Mouse (Mus musculus) hindbrain, embryonic 10.5 days (tissue): ENCODE measurements at regions not wholly inside any gene's neighbourhood (a gene's known extent, or its start where the extent isn't known, plus 50 kb on each side); places are given as distances from the start of the nearest gene placed in this dataset.
"Not testable (repeated sequence)": the region's sequence is repeated elsewhere in the genome, so short reads cannot be mapped to it uniquely, and the experiment has no call there.

ENCODE experiments used
- DNase-seq: peaks from one replicate; pipeline ENCODE4 v3.0.0-alpha.2; 2017; ENCODE audit warnings: low spot score
- H3K27ac ChIP-seq: fragments of 300-500 bp; sonication (generic); 2 replicates; pipeline ENCODE4 v1.5.1; 2016; ENCODE audit warnings: mild to moderate bottlenecking, moderate library complexity
- H3K27me3 ChIP-seq: fragments of 300-500 bp; sonication (generic); 2 replicates; pipeline ENCODE4 v1.6.1; 2016; ENCODE audit warnings: mild to moderate bottlenecking; ENCODE audit not compliant: poor library complexity, insufficient read depth, severe bottlenecking
- H3K36me3 ChIP-seq: fragments of 300-500 bp; sonication (generic); 2 replicates; pipeline ENCODE4 v1.6.1; 2016; ENCODE audit warnings: mild to moderate bottlenecking, moderate library complexity
- H3K4me1 ChIP-seq: fragments of 300-500 bp; sonication (generic); replicated peaks from 2 replicates; pipeline ENCODE4 v1.6.1; 2016; ENCODE audit warnings: mild to moderate bottlenecking
- H3K4me3 ChIP-seq: fragments of 300-500 bp; sonication (generic); 2 replicates; pipeline ENCODE4 v1.5.1; 2016; ENCODE audit warnings: mild to moderate bottlenecking, moderate library complexity
- H3K9me3 ChIP-seq: fragments of 300-500 bp; sonication (generic); 2 replicates; pipeline ENCODE4 v1.6.1; 2016; ENCODE audit warnings: mild to moderate bottlenecking, moderate library complexity
- WGBS: fragments of 180-500 bp; shearing (Covaris S2); methylation state at CpG from one replicate; pipeline ENCODE4 v1.1.7; 2016; 5-methylcytosine and 5-hydroxymethylcytosine counted together

GRCm38 (mm10) chr13:44480128-44480527 is 249.1 kb upstream of the Jarid2 start:
- DNase-seq, result no peak
- Histone ChIP-seq H3K4me3 (no peak overlapping the region), H3K4me1 (peaks cover 8% of the 10 kb centered on the region), H3K27ac (no peak overlapping the region), H3K36me3 (no peaks in the 10 kb centered on the region), H3K9me3 (no peaks in the 10 kb centered on the region), H3K27me3 (peaks cover 11% of the 10 kb centered on the region)
- 91% methylated on average over 7 of the region's 7 CpGs for WGBS

GRCm38 (mm10) chr13:44482661-44483060 is 246.6 kb upstream of the Jarid2 start:
- no peak overlapping the region for H3K4me3 ChIP-seq
- no peak overlapping the region for H3K27ac ChIP-seq
- H3K36me3 ChIP-seq, result no peaks in the 10 kb centered on the region
- H3K4me1 ChIP-seq, result no peaks in the 10 kb centered on the region
- DNase-seq, result no peak
- no peaks in the 10 kb centered on the region for H3K9me3 ChIP-seq
- 91% methylated on average over 7 of the region's 7 CpGs for WGBS
- peaks cover 6% of the 10 kb centered on the region for H3K27me3 ChIP-seq

GRCm38 (mm10) chr13:44484582-44485329 is 244.5 kb upstream of the Jarid2 start:
- H3K9me3 ChIP-seq, result no peaks in the 10 kb centered on the region
- H3K4me1 ChIP-seq, result no peaks in the 10 kb centered on the region
- H3K4me3 ChIP-seq, result no peak overlapping the region
- no peak overlapping the region for H3K27ac ChIP-seq
- peaks cover 4% of the 10 kb centered on the region; the same call in 1 of the 2 replicates for H3K27me3 ChIP-seq
- no peaks in the 10 kb centered on the region for H3K36me3 ChIP-seq
- WGBS, result 84% methylated on average over 14 of the region's 14 CpGs
- DNase-seq, result no peak

GRCm38 (mm10) chr13:44490935-44491465 is 238.3 kb upstream of the Jarid2 start:
- Histone ChIP-seq H3K27ac (no peak overlapping the region), H3K9me3 (no peaks in the 10 kb centered on the region), H3K27me3 (no peaks in the 10 kb centered on the region), H3K4me1 (peaks cover 22% of the 10 kb centered on the region), H3K36me3 (no peaks in the 10 kb centered on the region), H3K4me3 (no peak overlapping the region)
- DNase-seq, result no peak
- 83% methylated on average over 4 of the region's 4 CpGs for WGBS

- no peak overlapping the region for H3K27ac ChIP-seq
- H3K36me3 ChIP-seq, result no peaks in the 10 kb centered on the region
- H3K27me3 ChIP-seq, result no peaks in the 10 kb centered on the region
- no peaks in the 10 kb centered on the region for H3K9me3 ChIP-seq
- DNase-seq, result no peak
- peaks cover 27% of the 10 kb centered on the region for H3K4me1 ChIP-seq
- 71% methylated on average over 3 of the region's 3 CpGs for WGBS
- no peak overlapping the region for H3K4me3 ChIP-seq
Measured at GRCm38 (mm10) chr13:44493884-44494283, 235.4 kb upstream of the Jarid2 start.

- 86% methylated on average over 10 of the region's 10 CpGs for WGBS
- no peak for DNase-seq
- no peaks in the 10 kb centered on the region; the same call in 1 of the 2 replicates for H3K27me3 ChIP-seq
- H3K27ac ChIP-seq, result no peak overlapping the region
- H3K36me3 ChIP-seq, result no peaks in the 10 kb centered on the region
- H3K4me3 ChIP-seq, result no peak overlapping the region
- H3K9me3 ChIP-seq, result no peaks in the 10 kb centered on the region
- H3K4me1 ChIP-seq, result peaks cover 27% of the 10 kb centered on the region
Measured at GRCm38 (mm10) chr13:44495450-44495849, 233.8 kb upstream of the Jarid2 start.

- DNase-seq, result no peak
- H3K27ac ChIP-seq, result no peak overlapping the region
- WGBS, result 69% methylated on average over 9 of the region's 9 CpGs
- H3K9me3 ChIP-seq, result no peaks in the 10 kb centered on the region
- peaks cover 22% of the 10 kb centered on the region for H3K4me1 ChIP-seq
- H3K27me3 ChIP-seq, result no peaks in the 10 kb centered on the region; the same call in 1 of the 2 replicates
- H3K4me3 ChIP-seq, result no peak overlapping the region
- H3K36me3 ChIP-seq, result no peaks in the 10 kb centered on the region
Measured at GRCm38 (mm10) chr13:44496596-44496995, 232.7 kb upstream of the Jarid2 start.

- H3K9me3 ChIP-seq, H3K4me3 ChIP-seq, H3K27me3 ChIP-seq, H3K36me3 ChIP-seq, H3K27ac ChIP-seq, DNase-seq: not testable (repeated sequence)
- H3K4me1 ChIP-seq, result peaks cover 16% of the 10 kb centered on the region
- 86% methylated on average over 5 of the region's 5 CpGs for WGBS
Measured at GRCm38 (mm10) chr13:44500896-44501295, 228.4 kb upstream of the Jarid2 start.

- Histone ChIP-seq H3K27me3 (peaks cover 16% of the 10 kb centered on the region), H3K4me3 (no peak overlapping the region), H3K4me1 (peaks cover 11% of the 10 kb centered on the region), H3K9me3 (no peaks in the 10 kb centered on the region), H3K27ac (no peak overlapping the region), H3K36me3 (no peaks in the 10 kb centered on the region)
- 70% methylated on average over 5 of the region's 5 CpGs for WGBS
- DNase-seq, result no peak
Measured at GRCm38 (mm10) chr13:44501777-44502321, 227.4 kb upstream of the Jarid2 start.

GRCm38 (mm10) chr13:44502612-44503256 is 226.5 kb upstream of the Jarid2 start:
- peaks cover 25% of the 10 kb centered on the region for H3K27me3 ChIP-seq
- DNase-seq, result no peak
- no peak overlapping the region for H3K27ac ChIP-seq
- H3K9me3 ChIP-seq, result no peaks in the 10 kb centered on the region
- H3K4me3 ChIP-seq, result no peak overlapping the region
- H3K36me3 ChIP-seq, result no peaks in the 10 kb centered on the region
- WGBS, result 82% methylated on average over 10 of the region's 10 CpGs
- peaks cover 16% of the 10 kb centered on the region for H3K4me1 ChIP-seq

GRCm38 (mm10) chr13:44503257-44503950 is 225.9 kb upstream of the Jarid2 start:
- no peak overlapping the region for H3K27ac ChIP-seq
- WGBS, result 85% methylated on average over 15 of the region's 15 CpGs
- H3K4me3 ChIP-seq, result no peak overlapping the region
- H3K4me1 ChIP-seq, result peaks cover 22% of the 10 kb centered on the region
- DNase-seq, result no peak
- H3K9me3 ChIP-seq, result no peaks in the 10 kb centered on the region
- H3K27me3 ChIP-seq, result peaks cover 31% of the 10 kb centered on the region
- no peaks in the 10 kb centered on the region for H3K36me3 ChIP-seq

- H3K27me3 ChIP-seq, result peaks cover 31% of the 10 kb centered on the region
- no peak for DNase-seq
- WGBS, result 94% methylated on average over 6 of the region's 6 CpGs
Measured at GRCm38 (mm10) chr13:44504455-44504854, 224.8 kb upstream of the Jarid2 start.

More at GRCm38 (mm10) chr13:44504455-44504854, 224.8 kb upstream of the Jarid2 start:
- no peak overlapping the region for H3K4me3 ChIP-seq
- H3K36me3 ChIP-seq, result no peaks in the 10 kb centered on the region
- no peaks in the 10 kb centered on the region for H3K9me3 ChIP-seq
- no peak overlapping the region for H3K27ac ChIP-seq
- peaks cover 30% of the 10 kb centered on the region for H3K4me1 ChIP-seq
